Comparison of ENCODE assay signal across 14 mouse cellular contexts in genomic region chr8:80619787-80620186, GRCm38 (mm10). TPM values are rescaled to one million over a fixed set of nuclear protein-coding genes. Genes with fewer than 3 reads are reported as not detected.
"Had no signal": no experiment of that assay in that cellular context is flagged by ENCODE, and none has a peak within 500 bp of the region (broad histone marks: within the 10 kb centered on the region; RNA-seq: fewer than 3 reads in every experiment).

No protein-coding gene starts in this region.

- H3K4me2 ChIP-seq: kidney, embryonic 15.5 days; limb, embryonic 15.5 days; liver, embryonic 12.5 days; lung, embryonic 14.5 days; midbrain, embryonic 12.5 days had no signal

- ATAC-seq: liver, embryonic 12.5 days had no signal

- H3K4me3 ChIP-seq: kidney, embryonic 15.5 days; limb, embryonic 15.5 days; liver, embryonic 12.5 days; megakaryocyte, embryonic 14.5 days; midbrain, embryonic 12.5 days had no signal

- H3K27ac ChIP-seq: kidney, embryonic 15.5 days; limb, embryonic 15.5 days; liver, embryonic 12.5 days; midbrain, embryonic 12.5 days had no signal

- H3K27me3 ChIP-seq: kidney, embryonic 15.5 days; limb, embryonic 15.5 days; liver, embryonic 12.5 days had no signal

- H3K36me3 ChIP-seq: kidney, embryonic 15.5 days; limb, embryonic 15.5 days; liver, embryonic 12.5 days; midbrain, embryonic 12.5 days had no signal

- H3K9ac ChIP-seq: kidney, embryonic 15.5 days; limb, embryonic 15.5 days; liver, embryonic 12.5 days; lung, embryonic 14.5 days; midbrain, embryonic 12.5 days had no signal

- DNase-seq: kidney, postnatal 25 days; layer of hippocampus, adult 9-11 months; layer of hippocampus, postnatal 36 days; lung, embryonic 14.5 days; lung, postnatal 10 days; lung, postnatal 4 days; spleen, adult 18-20 months; thymus, adult 2 months; thymus, postnatal 4 days had no signal

- H3K4me1 ChIP-seq: kidney, embryonic 15.5 days; limb, embryonic 15.5 days; liver, embryonic 12.5 days had no signal

- H3K9me3 ChIP-seq: kidney, embryonic 15.5 days; limb, embryonic 15.5 days; liver, embryonic 12.5 days; midbrain, embryonic 12.5 days had no signal

RNA-seq across cellular contexts. Expression of gene Frem3, which starts 8.9 kb away (rescaled TPM):
- polyA plus RNA-seq: midbrain, embryonic 12.5 days had no signal
